ENCODE assay signal across 23 mouse cellular contexts in the genomic region with DNA sequence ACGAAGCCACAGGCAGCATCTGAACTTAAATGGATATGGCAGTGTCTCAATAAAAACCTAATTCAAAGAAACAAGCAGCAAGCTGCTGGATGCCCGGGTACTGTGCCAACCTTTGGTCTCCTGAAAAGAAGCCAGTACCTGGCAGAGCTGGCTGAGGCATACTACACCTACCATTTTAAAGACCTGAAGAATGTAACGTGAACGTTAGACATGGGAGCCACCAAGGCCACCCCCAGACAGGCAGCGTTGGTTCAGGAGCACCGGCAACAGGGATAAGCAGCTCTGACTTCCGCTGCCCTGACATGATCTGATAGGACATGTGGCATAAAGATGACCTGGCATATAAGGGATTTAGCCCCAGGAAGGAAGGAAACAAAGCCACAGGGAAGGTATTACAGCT. TPM values are rescaled to one million over a fixed set of nuclear protein-coding genes. Genes with fewer than 3 reads are reported as not detected.
DNase-seq lines count a peak whose midpoint lies in the region; ATAC-seq lines count a peak whose summit lies in the region.
"Had no signal": no experiment of that assay in that cellular context is flagged by ENCODE, and none has a peak within 500 bp of the region (broad histone marks: within the 10 kb centered on the region; RNA-seq: fewer than 3 reads in every experiment).

No protein-coding gene starts in this region.

- H3K27ac ChIP-seq in midbrain, embryonic 10.5 days (replicated peaks) = no peak overlapping the region
- H3K27ac ChIP-seq in liver, embryonic 11.5 days (ENCODE audit: low read depth, low read length) = no peak overlapping the region
- H3K27ac ChIP-seq: embryonic facial prominence, embryonic 12.5 days; forebrain, embryonic 12.5 days; heart, adult 2 months; heart, embryonic 15.5 days; hindbrain, embryonic 15.5 days had no signal

- no peak overlapping the region for H3K9ac ChIP-seq in liver, embryonic 11.5 days (ENCODE audit: low read depth, low read length)
- H3K9ac ChIP-seq: embryonic facial prominence, embryonic 12.5 days; forebrain, embryonic 12.5 days; forebrain, postnatal 0 days; heart, embryonic 15.5 days; hindbrain, embryonic 15.5 days had no signal

- no peak overlapping the region for H3K4me2 ChIP-seq in liver, embryonic 11.5 days
- H3K4me2 ChIP-seq: embryonic facial prominence, embryonic 12.5 days; forebrain, embryonic 12.5 days; heart, embryonic 11.5 days; heart, embryonic 15.5 days; hindbrain, embryonic 15.5 days had no signal

- DNase-seq in cerebellum, adult 11 months = peak; percentile 42
- DNase-seq in cerebellum, adult 18-20 months = peak; percentile 53 to 59
- peak; percentile 69 for DNase-seq in cerebellum, adult 9-11 months
- DNase-seq in cerebellum, postnatal 36 days = peak; percentile 57 to 58
- DNase-seq in midbrain, embryonic 10.5 days (ENCODE audit: low spot score) = no peak
- DNase-seq in layer of hippocampus, postnatal 10 days (ENCODE audit: low spot score in 2 of 2) = no peak
- DNase-seq in liver, embryonic 11.5 days (ENCODE audit: low spot score) = no peak
- DNase-seq: adrenal gland, adult 8-10 months; adrenal gland, postnatal 36 days; forebrain, postnatal 0 days; gastrocnemius, postnatal 14 days; heart, adult 2 months; heart, postnatal 14 days; kidney, adult 2 months had no signal

- ATAC-seq in liver, embryonic 11.5 days (replicated peaks; ENCODE audit: low FRiP score) = no peak
- ATAC-seq: forebrain, postnatal 0 days; intestine, embryonic 16.5 days had no signal

- no peaks in the 10 kb centered on the region for H3K9me3 ChIP-seq in midbrain, embryonic 10.5 days (replicated peaks)
- H3K9me3 ChIP-seq in liver, embryonic 11.5 days (ENCODE audit: control insufficient read depth, low read length) = no peaks in the 10 kb centered on the region
- H3K9me3 ChIP-seq: embryonic facial prominence, embryonic 12.5 days; forebrain, embryonic 12.5 days; G1E; heart, embryonic 15.5 days; hindbrain, embryonic 15.5 days had no signal

- H3K4me3 ChIP-seq in midbrain, embryonic 10.5 days = no peak overlapping the region
- H3K4me3 ChIP-seq in liver, embryonic 11.5 days (ENCODE audit: low read depth, low read length) = no peak overlapping the region
- H3K4me3 ChIP-seq: embryonic facial prominence, embryonic 12.5 days; forebrain, embryonic 12.5 days; heart, adult 2 months; heart, embryonic 15.5 days; hindbrain, embryonic 15.5 days had no signal

- H3K27me3 ChIP-seq in midbrain, embryonic 10.5 days (ENCODE audit: low read depth, poor library complexity, severe bottlenecking) = no peaks in the 10 kb centered on the region
- no peaks in the 10 kb centered on the region for H3K27me3 ChIP-seq in liver, embryonic 11.5 days (replicated peaks; ENCODE audit: control insufficient read depth, insufficient read depth, low read length)
- H3K27me3 ChIP-seq: embryonic facial prominence, embryonic 12.5 days; forebrain, embryonic 12.5 days; heart, embryonic 15.5 days; hindbrain, embryonic 15.5 days had no signal

- 95% methylated on average over 7 of the region's 7 CpGs for WGBS in midbrain, embryonic 10.5 days
- 93% methylated on average over 7 of the region's 7 CpGs for WGBS in liver, embryonic 11.5 days

- peaks cover 86% of the 10 kb centered on the region for H3K36me3 ChIP-seq in midbrain, embryonic 10.5 days
- H3K36me3 ChIP-seq in liver, embryonic 11.5 days (ENCODE audit: control insufficient read depth, insufficient read depth, low read length) = peaks cover 48% of the 10 kb centered on the region

- H3K4me1 ChIP-seq in midbrain, embryonic 10.5 days = no peaks in the 10 kb centered on the region
- H3K4me1 ChIP-seq in liver, embryonic 11.5 days (replicated peaks; ENCODE audit: control insufficient read depth, insufficient read depth, low read length) = no peaks in the 10 kb centered on the region
- H3K4me1 ChIP-seq: embryonic facial prominence, embryonic 12.5 days; forebrain, embryonic 12.5 days; heart, embryonic 15.5 days; hindbrain, embryonic 15.5 days had no signal

RNA-seq across cellular contexts. Expression of a gene that starts 10.6 kb away (rescaled TPM):
- 0.07 TPM in 2 replicates for polyA plus RNA-seq in midbrain, embryonic 10.5 days (2016; fragmentation: Nextera tagmentation; extraction: Ambion mirVana)
- total RNA-seq in layer of hippocampus, postnatal 10 days (2021) = under 1 TPM; 0.39 to 0.45 TPM
- polyA plus RNA-seq in liver, embryonic 11.5 days (2014; fragmentation: Nextera tagmentation; extraction: Ambion mirVana) = not detected in 2 replicates
- total RNA-seq: adrenal gland, postnatal 36 days; G1E; gastrocnemius, adult 18-20 months; gastrocnemius, postnatal 14 days; heart, adult 2 months; heart, postnatal 14 days had no signal
- polyA plus RNA-seq: heart, embryonic 11.5 days; heart, embryonic 15.5 days had no signal

RNA-seq across cellular contexts. Expression of a gene that starts 13.1 kb away (rescaled TPM):
- 127 and 136 TPM in 2 replicates for polyA plus RNA-seq in midbrain, embryonic 10.5 days (2016; fragmentation: Nextera tagmentation; extraction: Ambion mirVana)
- 10 to 100 TPM; 22.2 to 24.7 TPM for total RNA-seq in layer of hippocampus, postnatal 10 days (2021)
- polyA plus RNA-seq in liver, embryonic 11.5 days (2014; fragmentation: Nextera tagmentation; extraction: Ambion mirVana) = 108 and 110 TPM in 2 replicates

RNA-seq across cellular contexts. Expression of a gene that starts 21.7 kb away (rescaled TPM):
- polyA plus RNA-seq in midbrain, embryonic 10.5 days (2016; fragmentation: Nextera tagmentation; extraction: Ambion mirVana) = 0.07 and 0.09 TPM in 2 replicates
- total RNA-seq in layer of hippocampus, postnatal 10 days (2021) = under 1 TPM; 0.42 to 0.71 TPM
- polyA plus RNA-seq in liver, embryonic 11.5 days (2014; fragmentation: Nextera tagmentation; extraction: Ambion mirVana) = 1.7 and 2.2 TPM in 2 replicates
- total RNA-seq: adrenal gland, postnatal 36 days; gastrocnemius, adult 18-20 months; gastrocnemius, postnatal 14 days; heart, adult 2 months; heart, postnatal 14 days had no signal
- polyA plus RNA-seq: G1E; heart, adult 2 months; heart, embryonic 11.5 days; hindbrain, embryonic 11.5 days had no signal

RNA-seq across cellular contexts. Expression of a gene that starts 56.4 kb away (rescaled TPM):
- polyA plus RNA-seq in midbrain, embryonic 10.5 days (2016; fragmentation: Nextera tagmentation; extraction: Ambion mirVana) = 0.32 and 0.42 TPM in 2 replicates
- total RNA-seq in layer of hippocampus, postnatal 10 days (2021) = 100 to 1,000 TPM; 222 to 231 TPM
- 0.32 and 0.48 TPM in 2 replicates for polyA plus RNA-seq in liver, embryonic 11.5 days (2014; fragmentation: Nextera tagmentation; extraction: Ambion mirVana)
- total RNA-seq: G1E; gastrocnemius, adult 18-20 months had no signal
- polyA plus RNA-seq: G1E had no signal

Comparison
In these comparisons a context has a peak if more than half of its experiments do, and no peak if none do; other contexts are left out.
1. DNase-seq: peak in cerebellum, adult 11 months (single experiment), cerebellum, adult 18-20 months (2 of 2), cerebellum, adult 9-11 months (single experiment) and cerebellum, postnatal 36 days (2 of 2); none in midbrain, embryonic 10.5 days (single experiment), layer of hippocampus, postnatal 10 days (0 of 2) and liver, embryonic 11.5 days (single experiment).